18 mouse cellular contexts compared by ENCODE assay signal in the genomic region with DNA sequence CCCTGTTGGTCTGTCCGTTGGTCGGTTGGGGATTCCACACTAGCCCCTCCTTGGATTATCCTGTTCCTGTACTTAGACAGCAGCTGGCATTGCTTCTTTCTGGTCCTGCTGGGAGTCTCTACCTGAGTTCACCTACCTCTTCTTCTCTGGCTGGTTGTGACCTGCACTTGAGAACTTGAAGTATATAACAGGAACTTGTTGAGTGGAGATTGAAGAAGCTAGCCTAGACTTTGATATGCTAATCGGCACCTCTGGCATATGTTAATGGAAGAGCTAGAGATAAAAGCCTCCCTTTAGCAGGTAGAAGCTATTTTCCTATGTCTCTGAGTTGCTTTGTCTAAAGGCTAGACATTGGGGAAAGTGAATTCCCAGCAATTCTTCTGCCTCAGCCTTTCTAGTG. TPM values are rescaled to one million over a fixed set of nuclear protein-coding genes. Genes with fewer than 3 reads are reported as not detected.
"Had no signal": no experiment of that assay in that cellular context is flagged by ENCODE, and none has a peak within 500 bp of the region (broad histone marks: within the 10 kb centered on the region; RNA-seq: fewer than 3 reads in every experiment).

No protein-coding gene starts in this region.

- H3K4me3 ChIP-seq: neural tube, embryonic 12.5 days; neural tube, embryonic 13.5 days; neural tube, embryonic 15.5 days; stomach, embryonic 15.5 days had no signal

- H3K9ac ChIP-seq: neural tube, embryonic 12.5 days; neural tube, embryonic 13.5 days; neural tube, embryonic 15.5 days; stomach, embryonic 15.5 days had no signal

- H3K36me3 ChIP-seq: neural tube, embryonic 12.5 days; neural tube, embryonic 13.5 days; neural tube, embryonic 15.5 days; stomach, embryonic 15.5 days had no signal

- H3K27ac ChIP-seq: neural tube, embryonic 12.5 days; neural tube, embryonic 13.5 days; neural tube, embryonic 15.5 days; stomach, embryonic 15.5 days; stomach, postnatal 0 days had no signal

- H3K4me1 ChIP-seq: neural tube, embryonic 12.5 days; neural tube, embryonic 13.5 days; neural tube, embryonic 15.5 days; stomach, embryonic 15.5 days had no signal

- DNase-seq: retina, postnatal 1 day; right cerebral cortex, adult 18-20 months; right cerebral cortex, postnatal 14 days; right cerebral cortex, postnatal 25 days; right cerebral cortex, postnatal 4 days; spleen, adult 18-20 months; thymus, adult 18-20 months; thymus, adult 2 months; thymus, postnatal 14 days; thymus, postnatal 25 days; thymus, postnatal 36 days; thymus, postnatal 4 days had no signal

- H3K9me3 ChIP-seq: neural tube, embryonic 12.5 days; neural tube, embryonic 13.5 days; neural tube, embryonic 15.5 days; stomach, embryonic 15.5 days had no signal

RNA-seq across cellular contexts. Expression of a gene that starts 52.6 kb away (rescaled TPM):
- total RNA-seq: neutrophil, adult 5-6 weeks had no signal
